Mouse (Mus musculus): ENCODE results near the gene Gtf2h3.

DNA sequence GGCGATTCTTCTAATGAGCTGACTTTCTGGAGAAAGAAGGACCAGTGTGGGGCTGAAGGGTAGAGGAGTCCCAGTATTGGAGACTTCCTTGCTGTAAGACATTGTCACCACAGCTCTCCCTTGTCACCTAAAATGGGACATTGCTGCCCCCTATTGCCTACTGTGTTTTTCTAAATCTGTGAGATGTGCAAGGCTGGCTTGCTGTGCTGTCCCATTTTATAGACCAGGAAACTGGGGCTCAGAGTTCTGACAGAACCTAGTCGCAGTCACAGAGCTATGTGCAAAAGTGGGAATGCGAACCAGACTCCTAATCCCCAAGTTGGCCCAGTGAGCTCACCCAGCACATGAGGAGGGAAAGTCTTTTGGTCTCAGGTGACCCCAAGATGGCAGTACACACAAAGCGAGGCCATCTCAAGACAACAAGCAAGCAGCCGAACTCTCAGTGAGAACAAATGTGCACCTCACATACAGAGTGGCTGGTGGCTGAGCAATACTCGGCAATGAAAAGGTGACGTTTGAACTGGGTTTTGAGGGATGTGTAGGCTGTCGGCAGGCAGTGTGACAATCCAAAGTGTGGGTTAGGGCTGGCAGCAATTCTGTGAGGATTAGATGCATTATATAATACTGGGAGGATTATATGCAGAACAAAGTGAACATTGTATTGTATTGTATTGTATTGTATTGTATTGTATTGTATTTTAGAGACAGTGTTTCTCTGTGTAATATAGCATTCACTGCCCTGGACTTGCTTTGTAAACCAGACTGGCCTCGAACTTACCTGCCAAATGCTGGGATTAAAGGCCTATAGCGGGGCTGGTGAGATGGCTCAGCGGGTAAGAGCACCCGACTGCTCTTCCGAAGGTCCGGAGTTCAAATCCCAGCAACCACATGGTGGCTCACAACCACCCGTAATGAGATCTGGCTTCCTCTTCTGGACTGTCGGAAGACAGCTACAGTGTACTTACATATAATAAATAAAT, 39.8 kb upstream of the Gtf2h3 start:
- TF ChIP-seq CTCF (IDR thresholded peaks at IDR 0.05; ENCODE audit: borderline replicate concordance, extremely low read depth, insufficient read depth, insufficient read length) (peak; percentile 42; the same call in 1 of the 2 replicates), POLR2A (IDR thresholded peaks at IDR 0.05; ENCODE audit: borderline replicate concordance, extremely low read depth, insufficient read depth, insufficient read length, poor library complexity, severe bottlenecking) (no peak)

Data from brain, embryonic 14.5 days (tissue).